Mouse (Mus musculus) hematopoietic stem cell, adult 5-6 weeks (primary cell): ENCODE results near the gene Slc4a3. TPM values are rescaled to one million over a fixed set of nuclear protein-coding genes. Genes with fewer than 3 reads are reported as not detected.

ENCODE experiments used
- ATAC-seq, 2 experiments: fragments of 125-278 bp in 1 of 2; replicated peaks in 1 of 2; 2 replicates each; pipeline ENCODE4 v1.8.0; 2016 to 2017; ENCODE audit warnings: inconsistent platforms in 2 of 2, mild to moderate bottlenecking in 2 of 2, moderate number of reproducible peaks in 2 of 2, low read depth in 1 of 2, moderate TSS enrichment in 1 of 2; ENCODE audit not compliant: low FRiP score in 2 of 2, poor library complexity in 2 of 2, severe bottlenecking in 2 of 2, insufficient read depth in 1 of 2, low TSS enrichment in 1 of 2
- total RNA-seq: library from RNA; stranded (forward); fragments of 172-1452, 232-1000 nt; gene quantifications from 2 replicates; pipeline ENCODE4 v1.2.3, GENCODE M21; 2017

The Slc4a3 gene
- total RNA-seq, 1 experiment from 2014 or later: 0.20 TPM

GRCm38 (mm10) chr1:75581936-75582624, 36.0 kb downstream of the Slc4a3 start:
- no peak for ATAC-seq

DNA sequence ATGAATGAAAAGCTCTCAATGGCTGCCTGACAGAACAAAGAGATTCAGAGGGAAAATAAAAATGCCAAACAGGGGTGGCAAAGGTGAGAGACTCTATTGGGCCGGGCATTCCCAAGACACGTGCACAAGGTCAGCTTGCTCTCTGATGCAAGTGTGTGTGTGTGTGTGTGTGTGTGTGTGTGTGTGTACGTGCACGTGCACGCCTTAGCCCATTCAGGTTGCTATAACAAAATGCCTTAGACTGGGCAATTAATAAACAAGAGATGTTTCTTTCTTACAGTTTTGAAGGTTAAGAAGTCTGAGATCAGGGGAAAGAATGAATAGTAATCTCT, 36.5 kb downstream of the Slc4a3 start:
- ATAC-seq: no peak

- ATAC-seq: no peak
Observed at GRCm38 (mm10) chr1:75583034-75583433, 37.0 kb downstream of the Slc4a3 start.

GRCm38 (mm10) chr1:75586791-75587190, 40.7 kb downstream of the Slc4a3 start:
- no peak for ATAC-seq

- no peak for ATAC-seq
Observed at GRCm38 (mm10) chr1:75587738-75588719, 42.0 kb downstream of the Slc4a3 start.

DNA sequence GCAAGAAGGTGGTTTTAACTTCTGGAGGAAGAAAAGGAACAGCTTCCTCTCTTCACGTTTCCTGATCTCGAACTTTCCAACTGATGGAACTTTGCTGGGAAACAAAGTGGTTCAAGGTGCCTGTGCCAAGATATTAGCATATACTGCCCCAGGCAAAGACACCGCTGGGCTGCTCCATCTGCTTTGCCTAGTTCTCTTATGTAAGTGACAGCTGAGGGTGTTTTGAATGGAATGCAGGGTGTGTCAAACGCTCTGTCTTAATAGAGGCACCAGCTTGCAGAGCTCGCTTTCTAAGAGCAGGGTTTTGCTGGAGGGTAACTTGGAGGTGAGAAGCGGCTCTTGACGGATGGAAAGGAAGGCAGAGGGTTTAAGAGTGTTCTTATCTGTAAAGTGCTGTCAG, 42.8 kb downstream of the Slc4a3 start:
- no peak for ATAC-seq

DNA sequence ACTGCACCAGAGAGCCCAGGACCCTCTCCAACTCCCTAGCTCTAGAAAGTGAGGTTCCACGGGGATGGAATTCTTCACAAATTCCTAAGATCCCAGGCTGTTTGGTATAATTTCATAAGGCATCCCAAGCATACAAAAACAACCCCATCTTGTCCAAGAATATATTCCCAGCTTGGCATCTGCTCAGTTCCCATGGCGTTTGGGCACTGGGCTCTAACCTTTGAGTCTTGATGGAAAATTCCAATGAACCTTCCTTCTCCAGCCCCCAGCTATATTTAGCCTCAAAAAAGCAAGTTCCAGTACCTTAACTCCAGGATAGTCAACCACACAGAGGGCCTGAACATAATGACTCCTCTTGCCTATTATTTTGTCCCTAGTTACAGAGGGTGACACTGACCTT, 43.9 kb downstream of the Slc4a3 start:
- ATAC-seq: no peak

- no peak for ATAC-seq
Observed at GRCm38 (mm10) chr1:75593956-75594355, 47.9 kb downstream of the Slc4a3 start.

- no peak for ATAC-seq
Observed at GRCm38 (mm10) chr1:75594836-75595235, 48.8 kb downstream of the Slc4a3 start.

GRCm38 (mm10) chr1:75595930-75596329, 49.9 kb downstream of the Slc4a3 start:
- ATAC-seq: no peak

DNA sequence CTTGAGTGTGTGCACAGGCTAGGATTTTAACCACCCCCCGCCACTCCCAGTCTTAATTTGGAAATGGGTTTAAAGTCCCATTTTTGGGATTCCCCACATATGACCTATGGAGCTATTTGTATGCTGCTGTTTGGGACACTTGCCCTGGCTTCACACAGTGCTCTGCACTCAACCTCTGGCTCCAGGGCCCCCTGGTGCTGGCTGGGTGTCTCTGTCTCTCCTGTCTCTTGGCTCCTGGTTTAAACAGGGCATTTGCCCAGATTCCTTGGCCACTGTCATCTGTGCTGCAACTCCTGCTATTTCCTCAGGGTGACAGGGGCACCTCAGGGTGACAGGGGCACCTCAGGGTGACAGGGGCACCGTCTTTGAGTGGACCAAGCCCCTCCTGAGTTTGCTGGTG, 50.8 kb downstream of the Slc4a3 start:
- no peak for ATAC-seq

GRCm38 (mm10) chr1:75597622-75598021, 51.6 kb downstream of the Slc4a3 start:
- ATAC-seq: no peak

DNA sequence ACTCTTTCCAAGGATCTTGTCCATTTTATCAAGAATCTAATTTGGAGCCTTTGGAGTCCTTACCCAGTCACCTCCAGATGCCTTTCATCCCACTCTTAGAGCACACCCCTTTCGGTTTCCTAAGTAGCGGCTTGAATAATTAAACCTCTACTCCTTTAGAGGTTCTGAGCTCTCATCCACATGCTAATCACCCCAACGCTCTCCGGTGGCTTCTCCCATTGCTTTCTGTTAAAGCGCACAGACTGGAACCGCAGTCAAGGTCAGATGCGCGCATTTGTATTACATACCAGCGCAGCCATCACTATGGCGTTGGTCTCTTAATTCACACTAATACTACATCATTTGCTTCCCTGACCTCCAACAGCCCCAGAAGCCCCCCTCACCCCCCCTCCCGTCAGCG, 55.7 kb downstream of the Slc4a3 start:
- no peak for ATAC-seq

DNA sequence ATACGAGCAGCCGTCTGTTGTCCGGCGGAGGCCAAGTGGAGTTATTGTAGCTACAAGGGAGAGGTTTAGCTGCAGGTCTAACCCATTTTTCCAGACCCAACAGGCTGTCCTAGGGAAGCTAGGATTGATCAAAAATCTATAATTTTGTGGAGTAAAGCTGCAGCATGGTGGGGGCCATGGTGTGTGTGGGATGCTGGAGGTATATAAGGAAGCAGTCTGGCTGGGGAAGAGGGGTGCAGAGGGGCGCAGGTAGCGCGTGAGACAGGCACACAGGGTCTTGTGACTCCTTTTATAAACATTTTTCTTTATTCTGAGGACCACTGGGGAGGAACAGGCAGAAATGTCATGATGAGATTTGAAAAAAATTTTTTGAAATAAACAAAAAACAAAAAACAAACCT, 57.5 kb downstream of the Slc4a3 start:
- ATAC-seq: no peak

DNA sequence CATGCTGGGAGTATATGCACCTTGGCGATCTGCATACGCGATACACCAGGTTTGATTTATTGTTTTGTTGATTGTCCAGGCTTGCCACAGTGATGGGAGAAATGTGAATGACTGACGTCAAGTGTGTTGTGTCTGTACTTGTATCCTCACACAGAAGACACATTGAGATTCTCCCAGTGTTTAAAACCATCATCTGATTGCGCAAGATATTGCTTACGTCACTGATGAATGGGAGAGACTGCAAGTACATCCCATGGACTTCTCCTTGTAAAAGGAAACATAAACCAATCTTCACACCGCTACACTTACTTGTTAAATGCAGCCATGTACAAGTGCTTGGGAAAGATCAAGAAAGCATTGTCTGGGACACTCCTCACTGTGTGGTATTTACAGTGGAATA, 62.2 kb downstream of the Slc4a3 start:
- no peak for ATAC-seq

GRCm38 (mm10) chr1:75608625-75609263, 62.7 kb downstream of the Slc4a3 start:
- ATAC-seq: no peak

- ATAC-seq: no peak
Observed at GRCm38 (mm10) chr1:75609264-75609662, 63.2 kb downstream of the Slc4a3 start.

DNA sequence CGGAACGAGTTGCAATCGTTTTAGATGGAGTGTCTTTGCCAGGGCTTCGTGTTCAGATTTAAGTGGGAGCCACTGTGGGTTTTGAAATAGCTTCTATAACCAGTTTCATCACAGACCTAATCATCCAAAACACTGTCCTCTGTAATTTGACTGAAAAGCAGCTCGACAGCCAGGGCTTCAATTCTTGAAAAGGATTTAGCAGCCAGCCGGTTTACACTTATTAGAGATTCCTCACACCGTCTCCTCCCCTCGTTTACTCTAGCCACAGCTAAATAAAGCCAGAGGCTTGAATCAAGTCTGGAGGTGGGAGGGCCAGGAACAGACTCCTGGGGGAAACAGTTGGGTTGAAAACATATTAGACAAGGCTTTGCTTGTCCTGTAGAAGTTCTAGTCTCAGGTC, 64.5 kb downstream of the Slc4a3 start:
- ATAC-seq: no peak
